Mouse (Mus musculus) right cerebral cortex, adult 18-20 months (tissue): ENCODE data around the gene Npcd.

ENCODE experiments used
- DNase-seq: peaks from one replicate; pipeline ENCODE4 v3.0.0; 2022; ENCODE audit warnings: mixed read lengths

The Npcd gene

DNA sequence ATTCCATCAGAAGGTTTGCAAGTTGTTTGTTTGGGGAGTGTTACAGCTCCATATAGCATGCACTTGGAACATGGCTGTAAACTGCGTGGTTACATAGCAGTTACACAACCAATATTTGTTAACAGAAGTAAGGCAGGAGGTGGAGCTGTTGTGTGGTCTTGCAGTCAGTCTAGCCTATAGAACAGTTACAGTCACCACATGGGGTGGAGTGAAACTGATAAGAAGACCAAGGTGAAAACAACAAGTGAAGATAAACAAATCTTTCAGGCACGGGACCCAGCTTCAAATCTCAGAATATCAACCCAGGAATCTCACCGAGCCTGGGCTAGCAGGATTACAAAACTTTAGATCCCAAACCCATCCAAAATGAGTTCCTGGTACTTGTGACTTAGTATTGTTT is 93.3 kb downstream of the Npcd start:
- no peak for DNase-seq
